Mouse (Mus musculus): ENCODE results near the gene Tmem253.

DNA sequence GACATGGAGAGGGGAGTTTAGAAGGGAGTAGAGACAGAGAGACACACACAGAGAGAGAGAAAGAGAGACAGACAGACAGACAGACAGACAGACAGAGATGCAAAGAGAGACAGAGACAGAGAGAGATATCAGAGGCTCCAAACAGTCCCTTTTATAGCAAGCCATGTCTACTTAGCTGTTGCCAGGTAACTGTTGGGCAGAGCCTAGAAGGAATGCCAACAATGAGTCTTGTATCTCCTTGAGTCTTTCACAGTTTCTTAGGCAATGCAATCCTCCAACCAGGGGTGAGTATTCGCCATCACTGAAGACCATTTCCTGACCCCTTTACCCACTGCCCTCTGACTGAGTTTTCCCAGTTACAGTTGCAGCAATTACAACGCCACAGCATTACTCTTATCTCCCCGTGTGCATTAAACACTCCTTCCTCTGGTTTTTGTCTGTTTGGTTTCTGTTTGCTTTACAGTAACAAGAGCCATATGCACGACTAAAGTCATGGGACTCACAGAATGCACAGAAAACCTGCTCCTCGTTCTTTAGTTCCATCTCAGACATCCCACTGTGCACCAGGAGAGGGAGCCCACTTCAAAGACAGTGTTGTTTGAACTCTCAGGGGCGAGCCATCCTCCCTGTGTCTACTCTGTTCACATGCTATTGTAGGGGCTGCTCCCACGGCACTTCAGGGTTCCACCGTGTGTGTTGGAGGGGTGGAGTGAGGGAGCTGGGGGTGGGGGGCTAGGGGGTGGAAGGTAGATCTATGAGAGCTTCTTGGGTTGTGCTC lies 29.6 kb downstream of the Tmem253 start:
- TF ChIP-seq CTCF (IDR thresholded peaks at IDR 0.05; ENCODE audit: low read depth): peak; percentile 69
- no peak for TF ChIP-seq EP300 (IDR thresholded peaks at IDR 0.05; ENCODE audit: low read depth)

Measured in liver, postnatal 0 days (tissue).